Mouse (Mus musculus) monocyte, adult 2 months (primary cell): ENCODE data around the gene Whrn.

Experiments used
- DNase-seq, 2 experiments: peaks; one replicate each; pipeline ENCODE4 v3.0.0; 2022; ENCODE audit warnings: low spot score in 2 of 2, low read depth in 1 of 2

Whrn gene

DNA sequence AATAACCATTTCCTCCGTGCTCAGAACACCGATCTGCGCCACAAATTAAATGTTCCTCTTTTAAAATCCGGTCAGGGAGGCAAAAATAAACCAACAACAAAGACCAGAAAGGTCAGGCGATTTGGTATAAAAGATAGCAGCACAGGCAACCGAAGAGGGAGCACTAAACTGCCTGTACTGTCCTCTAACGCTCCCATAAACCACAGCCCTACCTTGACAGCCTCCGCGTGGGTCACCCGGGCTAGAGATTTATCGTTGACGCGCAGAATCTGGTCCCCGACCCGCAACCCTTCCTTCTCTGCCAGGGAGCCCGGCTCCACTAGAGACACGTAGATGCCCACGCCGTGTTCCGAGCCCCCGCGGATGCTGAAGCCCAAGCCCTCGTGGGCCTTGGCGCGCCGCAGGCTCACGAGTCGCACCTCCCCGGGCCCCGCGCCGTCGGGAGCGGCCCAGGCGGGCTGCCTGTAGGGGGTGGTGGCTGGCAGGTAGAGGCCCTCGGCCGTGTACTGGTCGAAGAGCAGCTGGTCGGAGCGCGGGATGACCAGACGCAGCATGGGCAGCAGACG lies 1.3 kb downstream of the Whrn start:
- DNase-seq: peak in 1 of 2 experiments; percentile 2

- DNase-seq: no peak
These were observed 2.3 kb downstream of the Whrn start for GRCm38 (mm10) chr4:63493351-63494121.

DNA sequence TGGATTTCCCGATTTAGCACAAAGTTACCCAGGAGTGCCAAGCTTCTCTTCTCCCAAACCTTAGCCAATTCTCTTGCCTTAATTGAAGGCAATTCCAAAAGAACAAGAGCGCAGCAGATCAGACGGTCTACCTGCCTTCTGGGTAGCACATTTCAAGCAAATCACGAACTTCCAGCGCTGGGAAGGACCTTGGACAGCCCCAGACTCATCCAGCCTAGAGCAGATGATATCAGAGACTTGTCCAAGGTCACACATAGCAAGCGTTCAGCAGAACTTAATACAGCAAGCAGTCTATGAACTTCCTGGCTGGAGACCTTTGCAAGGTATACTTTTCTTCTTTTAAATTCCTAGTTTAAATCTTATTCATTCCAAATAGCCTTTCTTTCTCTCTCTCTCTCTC lies 4.3 kb downstream of the Whrn start:
- DNase-seq: no peak

DNA sequence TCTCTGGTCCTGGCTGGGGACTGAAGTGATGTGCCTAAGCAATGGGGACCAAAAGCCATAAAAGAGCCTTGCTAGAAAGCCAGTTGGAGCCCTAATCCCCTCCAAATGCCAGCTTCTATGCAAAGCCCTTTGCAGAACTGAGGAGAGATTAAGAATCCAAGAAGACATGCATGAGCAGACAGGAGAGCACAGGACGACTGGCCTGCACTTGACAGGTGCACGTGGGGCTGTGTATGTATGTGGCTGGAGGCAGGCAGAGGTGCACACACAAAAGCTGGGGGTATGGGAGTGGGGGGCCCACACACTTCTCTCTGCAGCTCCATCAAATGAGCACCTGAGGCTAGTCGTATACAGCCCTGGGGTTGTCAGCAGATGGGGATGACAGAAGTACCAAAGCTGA lies 5.6 kb downstream of the Whrn start:
- no peak for DNase-seq

DNA sequence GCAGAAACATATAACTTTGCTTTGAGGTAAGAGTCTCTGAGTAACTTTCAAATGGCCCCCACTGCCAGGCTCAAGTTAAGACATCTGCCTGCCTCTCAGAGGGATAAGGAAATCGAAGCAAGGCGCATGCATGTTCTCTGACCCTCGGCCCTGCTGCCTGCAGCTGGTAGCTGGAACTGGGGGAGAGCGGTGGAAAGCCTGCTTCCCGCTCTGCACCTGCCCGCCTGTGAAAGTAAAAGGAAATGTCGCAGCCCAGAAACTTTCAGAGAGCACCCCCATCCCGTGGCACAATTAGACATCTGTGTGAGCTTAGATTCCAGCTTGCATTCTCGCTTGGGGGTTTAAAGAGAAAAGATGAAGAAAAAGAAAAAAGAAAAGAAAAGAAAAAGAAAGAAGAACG lies 6.1 kb downstream of the Whrn start:
- DNase-seq: no peak

GRCm38 (mm10) chr4:63487916-63488315 lies 7.9 kb downstream of the Whrn start:
- no peak for DNase-seq

DNA sequence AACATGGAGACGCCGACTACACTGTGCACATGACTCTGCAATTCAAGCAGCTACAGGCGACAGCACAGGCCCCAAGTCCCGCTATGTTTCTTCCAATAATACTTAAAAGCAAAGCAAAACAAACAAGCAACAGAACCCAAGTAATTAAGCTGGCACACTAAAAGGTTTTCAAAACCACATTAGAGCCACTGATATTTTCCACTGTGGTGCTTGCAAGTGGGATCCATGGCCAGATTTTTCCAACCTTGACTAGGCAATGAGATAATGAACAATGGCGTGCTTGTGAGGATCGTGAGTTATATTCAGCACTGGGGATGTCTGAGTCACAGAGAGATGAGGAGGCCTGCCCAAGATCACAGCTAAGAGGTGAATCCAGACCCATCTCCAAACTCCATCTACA lies 8.5 kb downstream of the Whrn start:
- no peak for DNase-seq

DNA sequence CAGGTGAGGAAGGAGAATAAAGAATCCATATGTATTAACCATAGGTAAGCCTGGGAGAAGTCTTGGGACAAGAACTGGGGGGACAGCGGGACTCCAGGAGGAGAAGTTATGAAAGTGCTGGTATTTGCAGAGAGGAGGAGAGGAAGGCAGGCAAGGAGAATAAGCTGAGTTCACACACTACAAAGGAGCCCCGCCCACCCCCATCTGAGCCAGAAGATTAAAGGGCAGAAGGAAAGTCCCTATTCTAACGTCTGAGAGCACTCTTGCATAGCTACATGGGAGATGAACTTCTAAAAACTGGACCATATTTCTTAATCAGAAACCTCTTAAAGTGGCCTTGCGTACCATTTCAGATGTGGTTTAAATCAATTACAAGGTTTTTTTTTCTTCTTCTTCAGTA lies 9.3 kb downstream of the Whrn start:
- no peak for DNase-seq

DNA sequence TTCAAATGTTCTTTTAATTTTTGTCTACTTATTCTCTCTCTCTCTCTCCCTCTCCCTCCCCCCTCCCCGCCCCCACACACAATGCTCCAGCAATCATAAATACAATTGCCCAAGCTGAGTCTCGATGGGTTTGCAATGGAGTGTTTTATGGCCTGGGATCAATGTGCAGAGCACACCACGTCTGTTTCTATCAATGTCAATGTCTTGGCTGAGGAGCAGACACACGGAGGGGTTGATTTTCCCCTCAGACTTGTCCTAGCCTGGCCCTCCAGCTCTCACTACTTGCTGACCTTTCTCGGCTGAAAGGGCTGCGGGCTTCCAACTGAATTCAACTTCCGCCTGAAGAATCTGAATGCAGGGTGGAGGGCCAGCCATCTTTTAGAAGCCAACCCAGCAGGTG lies 12.1 kb downstream of the Whrn start:
- no peak for DNase-seq

DNA sequence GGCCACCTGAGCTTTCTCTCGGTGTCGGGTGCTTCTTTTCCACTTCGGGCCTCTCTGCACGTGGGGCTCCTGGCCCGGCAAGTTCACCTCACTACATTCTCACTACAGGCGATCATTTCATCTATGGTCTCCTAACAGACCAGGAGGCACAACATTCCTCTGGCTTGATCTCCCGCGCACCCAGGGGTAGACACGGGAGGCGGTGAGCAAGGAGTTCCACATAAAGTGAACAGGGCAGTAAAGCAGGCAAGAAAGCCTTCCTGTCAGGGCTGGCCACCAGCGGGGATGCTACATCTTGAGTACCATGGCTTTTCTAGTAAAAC lies 15.0 kb downstream of the Whrn start:
- DNase-seq: no peak

DNA sequence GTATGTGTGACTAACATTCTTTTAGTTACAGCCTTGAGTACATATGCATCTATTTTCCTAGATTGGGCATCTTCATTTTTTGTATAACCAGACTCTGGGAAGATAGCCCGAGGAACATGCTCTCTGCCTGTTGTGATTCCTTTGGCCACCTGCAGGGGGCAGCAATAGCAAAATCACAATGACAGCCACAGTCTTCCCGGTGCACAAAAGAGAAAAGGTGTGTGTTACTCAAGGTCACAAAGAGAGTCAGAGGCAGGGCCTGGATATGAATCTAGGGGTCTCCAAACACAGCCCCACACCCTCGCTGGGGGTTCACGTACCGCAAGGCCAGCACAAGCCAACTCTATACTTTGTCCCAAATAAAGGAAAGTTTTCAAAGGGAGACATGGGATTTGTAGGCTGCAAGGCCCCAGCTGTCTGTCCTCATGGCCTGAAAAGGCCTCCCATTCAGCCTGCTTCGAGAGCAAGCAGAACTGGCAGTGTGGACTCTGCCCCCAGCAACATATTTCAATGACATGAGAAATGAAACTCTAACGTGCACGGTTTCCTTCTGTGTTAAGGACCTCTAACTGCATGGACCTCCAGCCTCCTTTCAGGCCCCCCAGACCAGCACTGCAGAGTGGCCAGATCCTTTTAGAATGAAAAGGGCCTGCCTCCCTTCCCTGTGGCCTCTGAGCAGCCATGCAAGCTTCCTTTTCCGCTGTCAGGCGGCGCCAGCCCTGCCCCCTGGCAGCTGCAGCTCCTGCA lies 15.5 kb downstream of the Whrn start:
- DNase-seq: peak in 1 of 2 experiments; percentile 2

DNA sequence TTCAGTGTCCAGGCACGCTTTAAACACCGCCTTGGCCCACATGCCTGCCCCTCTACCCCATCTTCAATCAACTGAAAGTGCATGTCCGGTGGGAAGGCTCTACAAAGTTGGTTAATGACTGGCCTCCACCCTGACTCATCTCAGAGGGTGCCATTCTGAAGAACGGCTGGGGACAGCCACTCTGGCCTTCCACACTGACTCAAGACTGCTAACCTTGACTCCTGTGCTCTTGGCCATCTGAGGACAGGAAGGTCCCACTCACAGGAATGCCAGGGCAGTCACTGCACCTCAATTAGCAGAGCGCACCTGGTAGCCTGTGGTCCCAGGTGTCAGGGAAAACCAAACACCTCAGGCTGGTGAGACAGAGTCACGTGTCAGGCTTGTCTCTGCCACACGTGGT lies 17.8 kb downstream of the Whrn start:
- no peak for DNase-seq

DNA sequence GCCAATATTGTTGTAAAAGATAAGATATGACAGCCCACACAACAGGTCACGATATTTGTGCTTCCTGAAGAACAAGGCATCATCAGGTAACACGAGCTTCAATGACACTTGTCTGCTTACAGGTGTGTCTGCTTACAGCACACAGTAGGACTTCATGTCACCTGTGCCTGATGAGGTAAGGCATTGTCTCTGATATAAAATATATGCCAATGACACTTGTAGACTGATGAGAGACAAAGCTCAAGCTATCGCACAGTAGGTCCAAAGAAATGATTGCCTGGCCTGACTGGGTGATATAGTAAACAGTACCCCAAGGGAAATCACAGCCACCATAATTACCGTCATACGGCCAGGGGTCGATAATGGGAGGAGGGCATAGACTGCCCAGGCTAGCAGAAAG lies 18.9 kb downstream of the Whrn start:
- no peak for DNase-seq

- no peak for DNase-seq
These were observed 20.6 kb downstream of the Whrn start for GRCm38 (mm10) chr4:63475208-63475607.

DNA sequence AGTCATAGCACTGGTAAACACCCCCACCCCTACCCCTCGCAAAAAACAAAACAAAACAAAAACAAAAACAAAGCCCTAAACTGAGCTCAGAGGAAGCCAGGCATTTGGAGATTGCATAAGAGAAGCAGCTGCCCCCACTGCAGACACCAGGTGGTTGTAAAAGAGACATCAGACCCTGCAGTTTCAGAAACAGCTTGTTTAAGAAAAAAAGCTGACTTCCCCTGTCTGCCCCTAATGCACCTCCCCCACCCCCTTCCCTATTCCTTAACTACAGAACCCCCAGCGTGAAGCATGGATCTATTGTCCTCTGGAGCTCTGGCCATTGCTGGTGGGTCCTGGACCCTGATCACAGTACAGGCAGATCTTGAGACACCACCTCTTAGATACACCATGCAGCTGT lies 21.4 kb downstream of the Whrn start:
- DNase-seq: no peak

DNA sequence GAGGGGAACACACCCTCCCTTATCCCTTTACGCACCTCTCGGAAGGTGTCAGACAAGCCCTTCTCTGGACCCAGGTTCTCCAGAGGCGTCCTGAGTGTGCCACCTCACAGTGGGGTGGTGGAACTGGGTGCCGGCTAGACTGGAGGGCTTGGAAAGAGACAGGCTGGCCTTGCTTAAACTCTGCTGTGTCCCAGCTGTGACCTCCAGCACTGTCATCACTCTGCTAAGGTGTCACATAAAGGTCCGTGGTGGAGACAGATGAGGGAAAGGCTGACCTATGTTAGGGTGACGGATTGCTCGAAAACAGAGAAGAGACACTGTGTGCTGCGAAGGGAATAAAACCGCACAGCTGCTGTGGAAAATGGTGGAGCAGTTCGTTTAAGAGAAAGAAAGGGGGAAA lies 28.5 kb downstream of the Whrn start:
- DNase-seq: no peak

- no peak for DNase-seq
These were observed 29.6 kb downstream of the Whrn start for GRCm38 (mm10) chr4:63466192-63466591.

- no peak for DNase-seq
These were observed 34.8 kb downstream of the Whrn start for GRCm38 (mm10) chr4:63460876-63461525.

- DNase-seq: no peak
These were observed 36.5 kb downstream of the Whrn start for GRCm38 (mm10) chr4:63459141-63459789.

GRCm38 (mm10) chr4:63456547-63456946 lies 39.2 kb downstream of the Whrn start:
- DNase-seq: no peak

GRCm38 (mm10) chr4:63453939-63454513 lies 41.8 kb downstream of the Whrn start:
- no peak for DNase-seq
